Mouse (Mus musculus) bone marrow macrophage, adult 2 months (primary cell): ENCODE results near the gene Pzp.

Experiments used
- CTCF ChIP-seq: IDR thresholded peaks from 2 replicates; pipeline ENCODE4 v1.5.1; 2012; ENCODE audit warnings: low read depth, mild to moderate bottlenecking, low read length, moderate library complexity
- POLR2A ChIP-seq: IDR thresholded peaks from 2 replicates; pipeline ENCODE4 v1.6.1; 2012; ENCODE audit warnings: mild to moderate bottlenecking, low read depth, low read length, borderline replicate concordance

DNA sequence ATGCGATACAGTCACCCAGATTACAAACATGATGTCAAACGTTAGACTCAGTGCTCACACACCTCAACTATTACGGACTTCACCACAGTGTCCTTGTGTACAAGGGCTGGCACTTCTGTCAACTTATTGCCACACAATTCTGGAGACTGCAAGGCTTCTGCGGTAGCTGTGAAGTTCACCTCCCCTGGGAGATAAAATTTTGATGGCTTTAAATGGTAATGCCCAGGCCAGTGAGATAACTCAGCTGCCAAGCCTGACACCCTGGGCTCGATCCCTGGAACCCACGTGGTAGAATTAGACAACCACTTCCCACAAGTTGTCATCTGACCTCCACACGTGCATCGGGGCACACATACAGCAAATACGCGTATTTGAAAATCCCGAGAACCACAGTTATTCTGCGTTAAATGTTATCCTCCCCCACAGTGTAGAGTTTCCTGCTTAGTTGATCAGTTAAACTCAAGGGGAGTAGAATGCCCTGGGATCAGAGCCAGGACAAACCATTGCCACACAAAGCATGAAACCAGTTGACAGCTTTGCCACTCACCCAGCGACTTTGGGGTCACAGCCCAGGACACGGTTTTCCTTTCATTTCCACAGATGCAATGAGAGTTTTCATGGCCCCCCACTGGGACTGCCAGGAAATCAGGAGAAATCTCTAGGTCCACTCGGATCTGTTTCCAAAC, 31.7 kb downstream of the Pzp start:
- TF ChIP-seq CTCF (no peak), POLR2A (no peak)
